Mouse (Mus musculus) embryonic facial prominence, embryonic 12.5 days (tissue): ENCODE results near the gene Ncor2. TPM values are rescaled to one million over a fixed set of nuclear protein-coding genes. Genes with fewer than 3 reads are reported as not detected.

Source experiments
- ATAC-seq: fragments of 200-750 bp; cut with Nextera tagmentation; 2 replicates; pipeline ENCODE4 v1.8.0; 2017; ENCODE audit not compliant: insufficient number of reproducible peaks, insufficient read depth, low FRiP score, low TSS enrichment
- H3K27ac ChIP-seq: fragments of 300-500 bp; sonication (generic); 2 replicates; pipeline ENCODE4 v1.5.1; 2016; ENCODE audit warnings: mild to moderate bottlenecking
- H3K27me3 ChIP-seq: fragments of 300-500 bp; sonication (generic); 2 replicates; pipeline ENCODE4 v1.6.1; 2016; ENCODE audit warnings: mild to moderate bottlenecking, moderate library complexity
- H3K36me3 ChIP-seq: fragments of 300-500 bp; sonication (generic); 2 replicates; pipeline ENCODE4 v1.6.1; 2016; ENCODE audit warnings: mild to moderate bottlenecking
- H3K4me1 ChIP-seq: fragments of 300-500 bp; sonication (generic); 2 replicates; pipeline ENCODE4 v1.6.1; 2016
- H3K4me2 ChIP-seq: fragments of 300-500 bp; sonication (generic); replicated peaks from 2 replicates; pipeline ENCODE4 v1.6.1; 2016; ENCODE audit warnings: mild to moderate bottlenecking, moderate library complexity
- H3K4me3 ChIP-seq: fragments of 300-500 bp; sonication (generic); 2 replicates; pipeline ENCODE4 v1.5.1; 2016; ENCODE audit warnings: mild to moderate bottlenecking
- H3K9ac ChIP-seq: fragments of 300-500 bp; sonication (generic); 2 replicates; pipeline ENCODE4 v1.6.1; 2016; ENCODE audit warnings: mild to moderate bottlenecking, moderate library complexity
- H3K9me3 ChIP-seq: fragments of 300-500 bp; sonication (generic); 2 replicates; pipeline ENCODE4 v1.6.1; 2016; ENCODE audit warnings: mild to moderate bottlenecking, moderate library complexity
- WGBS: fragments of 180-500 bp; shearing (Covaris S2); methylation state at CpG from one replicate; pipeline ENCODE4 v1.1.7; 2016; 5-methylcytosine and 5-hydroxymethylcytosine counted together
- polyA plus RNA-seq: library from polyadenylated mRNA; unstranded; fragments of >200 nt; fragmentation: Nextera tagmentation; extraction: Ambion mirVana; gene quantifications from 2 replicates; pipeline ENCODE4 v1.2.1, GENCODE M21; 2016

Gene Ncor2
- polyA plus RNA-seq, 1 experiment from 2014 or later: 31.6 TPM

GRCm38 (mm10) chr5:125005871-125006652, 173.0 kb downstream of the Ncor2 start:
- Histone ChIP-seq H3K4me2 (peak overlapping the region; percentile 9), H3K9me3 (no peaks in the 10 kb centered on the region), H3K4me3 (no peak overlapping the region), H3K4me1 (peaks cover 38% of the 10 kb centered on the region), H3K27ac (no peak overlapping the region), H3K27me3 (peaks cover 17% of the 10 kb centered on the region; the same call in 1 of the 2 replicates), H3K9ac (no peak overlapping the region), H3K36me3 (peaks cover 12% of the 10 kb centered on the region; the same call in 1 of the 2 replicates)
- WGBS: 68% methylated on average over 9 of the region's 9 CpGs
- no peak for ATAC-seq

- Histone ChIP-seq H3K4me3 (peak overlapping the region; percentile 43), H3K27me3 (peaks cover 17% of the 10 kb centered on the region; the same call in 1 of the 2 replicates), H3K27ac (no peak overlapping the region), H3K36me3 (no peaks in the 10 kb centered on the region), H3K9ac (peak overlapping the region; percentile 68), H3K4me2 (peak overlapping the region; percentile 84), H3K4me1 (peaks cover 45% of the 10 kb centered on the region), H3K9me3 (no peaks in the 10 kb centered on the region)
- WGBS: 9% methylated on average over 15 of the region's 15 CpGs
- no peak for ATAC-seq
These were observed 175.2 kb downstream of the Ncor2 start for GRCm38 (mm10) chr5:125003873-125004255.

DNA sequence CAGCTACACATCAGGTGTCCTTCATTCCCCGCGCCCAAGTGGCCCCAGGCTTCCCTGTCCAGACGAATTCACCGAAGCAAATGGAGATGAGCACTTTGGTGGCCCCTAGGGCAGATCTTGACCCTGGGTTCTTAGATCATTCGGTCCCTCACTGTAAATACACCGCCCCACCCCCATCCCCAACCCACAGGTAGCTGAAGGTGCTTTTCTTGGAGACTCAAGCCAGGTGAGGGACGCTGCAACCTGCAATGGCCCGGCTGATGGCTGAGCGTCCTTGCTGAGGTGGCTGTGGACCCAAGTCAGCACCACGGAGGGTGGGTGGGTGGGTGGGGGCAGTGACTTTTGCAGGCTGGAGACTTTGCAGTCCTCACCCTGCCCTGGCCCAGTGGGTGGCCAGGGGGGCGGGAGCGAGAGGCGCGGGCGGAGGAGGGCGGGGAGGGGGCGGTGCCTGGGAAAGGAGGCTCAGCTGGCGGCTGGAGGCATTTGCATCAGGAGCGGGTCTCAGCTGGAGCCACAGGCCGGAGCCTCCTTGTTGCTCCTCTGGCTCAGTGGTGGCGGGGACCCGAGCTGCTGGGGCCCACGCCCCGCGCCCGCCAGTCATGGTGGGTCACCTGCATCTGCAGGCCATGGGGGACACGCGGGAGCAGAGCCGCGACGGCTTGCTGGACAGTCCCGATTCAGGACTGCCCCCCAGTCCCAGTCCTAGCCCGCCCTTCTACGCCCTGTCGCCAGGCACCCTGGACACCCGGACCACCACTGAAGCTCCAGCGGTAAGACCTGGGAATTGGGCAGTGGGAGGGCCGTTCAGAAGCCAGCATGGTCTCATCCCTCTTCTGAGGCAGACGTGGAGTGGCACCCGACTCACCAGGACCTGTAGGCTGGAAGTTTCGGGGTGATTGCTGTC, 175.8 kb downstream of the Ncor2 start, which contains the start of gene Rflna:
Gene Rflna (plus strand): TSS at position 253 of the 904 bp plus-strand sequence.
- 1% methylated on average over 40 of the region's 41 CpGs for WGBS
- Histone ChIP-seq H3K9me3 (no peaks in the 10 kb centered on the region), H3K9ac (peak within 1 kb of the TSS; percentile 68), H3K27me3 (peaks cover 17% of the 10 kb centered on the region; the same call in 1 of the 2 replicates), H3K27ac (no peak within 1 kb of the TSS; the same call in 1 of the 2 replicates), H3K4me1 (peaks cover 45% of the 10 kb centered on the region), H3K4me2 (peak within 1 kb of the TSS; percentile 84), H3K4me3 (peak within 1 kb of the TSS; percentile 43), H3K36me3 (no peaks in the 10 kb centered on the region)
- ATAC-seq: 0 out of 2 replicates have a peak, but pooled peaks have one; percentile 26

DNA sequence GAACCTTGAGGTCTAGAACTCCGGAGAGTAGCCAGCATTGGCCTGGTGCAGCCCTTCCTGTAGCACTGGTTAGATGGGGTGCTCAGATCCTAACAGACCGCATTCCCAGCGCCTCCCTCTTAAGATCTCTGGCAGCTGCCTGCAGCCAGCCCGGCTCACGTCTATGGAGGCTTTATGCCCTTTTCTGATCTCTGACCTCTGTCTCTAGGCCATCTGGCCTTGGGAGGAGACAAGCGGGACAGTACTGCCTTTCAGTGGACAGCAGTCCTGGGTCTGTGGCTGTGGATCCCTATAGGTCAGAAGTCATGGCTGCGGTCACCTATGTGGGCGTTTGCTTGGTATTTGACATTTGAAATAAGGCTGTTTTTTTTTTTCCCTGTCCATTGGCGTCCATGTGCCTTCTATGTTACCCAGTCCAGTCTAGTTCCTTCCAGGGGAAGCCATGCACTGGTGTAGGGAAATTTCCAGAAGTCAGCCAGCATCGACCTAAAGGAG, 178.2 kb downstream of the Ncor2 start:
- Histone ChIP-seq H3K9me3 (no peaks in the 10 kb centered on the region), H3K9ac (no peak overlapping the region), H3K27me3 (peaks cover 17% of the 10 kb centered on the region; the same call in 1 of the 2 replicates), H3K4me2 (no peak overlapping the region), H3K4me3 (no peak overlapping the region), H3K27ac (no peak overlapping the region), H3K4me1 (peaks cover 31% of the 10 kb centered on the region), H3K36me3 (no peaks in the 10 kb centered on the region)
- 39% methylated on average over 10 of the region's 10 CpGs for WGBS
- no peak for ATAC-seq

DNA sequence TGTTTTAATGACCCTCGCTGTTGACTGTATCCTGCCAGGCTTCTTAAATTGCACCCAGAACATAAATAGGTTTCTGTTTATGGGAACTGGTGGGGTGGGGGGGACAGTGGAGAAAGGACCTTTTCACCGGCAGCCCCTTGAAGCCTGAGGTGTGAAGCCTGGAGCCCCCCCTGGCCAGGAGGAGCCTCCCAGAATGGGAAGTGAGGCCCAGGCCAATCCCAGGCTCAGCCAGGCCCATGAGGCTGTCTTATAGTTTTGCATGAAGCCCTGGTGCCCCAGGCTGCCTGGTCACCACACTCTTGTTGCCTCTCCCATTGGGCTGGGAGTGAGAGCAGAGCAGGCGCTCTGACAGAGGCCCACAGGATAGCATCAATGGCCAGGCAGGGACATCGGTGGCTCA, 181.1 kb downstream of the Ncor2 start:
- Histone ChIP-seq H3K27me3 (0 out of 2 replicates have a peak, but pooled peaks cover 3% of the 10 kb centered on the region), H3K9me3 (no peaks in the 10 kb centered on the region), H3K4me1 (peaks cover 15% of the 10 kb centered on the region), H3K4me2 (no peak overlapping the region), H3K9ac (no peak overlapping the region), H3K4me3 (no peak overlapping the region), H3K36me3 (no peaks in the 10 kb centered on the region), H3K27ac (no peak overlapping the region)
- WGBS: 69% methylated on average over 4 of the region's 4 CpGs
- no peak for ATAC-seq

- Histone ChIP-seq H3K4me3 (no peak overlapping the region), H3K4me2 (no peak overlapping the region), H3K4me1 (peaks cover 7% of the 10 kb centered on the region; the same call in 1 of the 2 replicates), H3K9me3 (no peaks in the 10 kb centered on the region), H3K27me3 (no peaks in the 10 kb centered on the region), H3K9ac (no peak overlapping the region), H3K36me3 (no peaks in the 10 kb centered on the region), H3K27ac (no peak overlapping the region)
- 64% methylated on average over 6 of the region's 6 CpGs for WGBS
- ATAC-seq: no peak
These were observed 182.2 kb downstream of the Ncor2 start for GRCm38 (mm10) chr5:124996816-124997215.

GRCm38 (mm10) chr5:124992891-124993290, 186.1 kb downstream of the Ncor2 start:
- 67% methylated on average over 11 of the region's 11 CpGs for WGBS

DNA sequence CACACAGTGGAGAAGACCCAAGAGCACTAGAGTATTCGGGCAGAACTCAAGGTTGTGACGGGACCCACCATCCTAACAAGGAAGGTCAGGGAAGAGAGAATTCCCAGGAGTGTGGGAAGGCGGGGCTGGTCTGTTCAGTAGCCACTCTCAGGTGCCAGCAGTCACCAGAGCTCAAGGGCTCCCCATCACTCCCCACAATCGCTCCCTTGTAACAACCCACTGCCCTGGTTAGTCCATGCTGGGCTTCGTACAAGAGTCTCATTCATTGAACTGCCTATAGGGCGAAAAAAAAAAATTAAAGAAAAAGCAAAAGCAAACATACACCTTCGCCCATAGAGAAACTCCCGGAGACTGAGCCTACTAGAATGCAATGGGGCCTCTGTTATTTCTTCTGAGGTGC, 186.7 kb downstream of the Ncor2 start:
- WGBS: 62% methylated on average over 8 of the region's 8 CpGs
- no peak overlapping the region for H3K4me3 ChIP-seq

More at GRCm38 (mm10) chr5:124992891-124993290, 186.1 kb downstream of the Ncor2 start:
- no peak overlapping the region for H3K4me2 ChIP-seq
- no peaks in the 10 kb centered on the region for H3K27me3 ChIP-seq
- ATAC-seq: no peak
- H3K4me3 ChIP-seq: no peak overlapping the region
- 0 out of 2 replicates have a peak, but pooled peaks cover 3% of the 10 kb centered on the region for H3K4me1 ChIP-seq
- no peak overlapping the region for H3K9ac ChIP-seq
- no peaks in the 10 kb centered on the region for H3K9me3 ChIP-seq
- H3K27ac ChIP-seq: peak overlapping the region; percentile 72
- H3K36me3 ChIP-seq: no peaks in the 10 kb centered on the region

DNA sequence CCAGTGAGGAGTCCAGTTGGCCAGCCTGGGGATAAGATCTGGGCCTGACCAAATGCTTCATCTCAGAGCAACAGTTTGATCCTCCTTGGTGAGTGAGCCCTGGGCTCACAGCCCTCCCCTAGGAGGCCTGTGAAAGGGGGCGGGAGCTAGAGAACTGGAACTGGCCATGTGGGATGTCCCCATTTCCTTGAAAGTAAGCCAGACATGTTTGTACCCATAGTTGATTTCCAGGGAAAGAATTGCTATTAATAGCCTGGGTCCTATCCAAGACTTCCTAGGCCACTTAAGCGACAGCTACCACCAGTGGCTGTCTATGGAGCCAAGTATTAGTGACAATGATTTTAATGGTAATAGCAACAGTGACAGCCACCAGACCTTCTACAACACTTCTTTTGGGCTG, 189.3 kb downstream of the Ncor2 start:
- no peak for ATAC-seq

More for the DNA sequence above, 186.7 kb downstream of the Ncor2 start:
- no peak overlapping the region for H3K9ac ChIP-seq
- 0 out of 2 replicates have a peak, but pooled peaks have one; percentile 36 for ATAC-seq
- no peaks in the 10 kb centered on the region for H3K27me3 ChIP-seq
- 0 out of 2 replicates have a peak, but pooled peaks cover 4% of the 10 kb centered on the region for H3K4me1 ChIP-seq
- peak overlapping the region; percentile 47; the same call in 1 of the 2 replicates for H3K27ac ChIP-seq
- no peaks in the 10 kb centered on the region for H3K9me3 ChIP-seq
- H3K36me3 ChIP-seq: no peaks in the 10 kb centered on the region
- no peak overlapping the region for H3K4me2 ChIP-seq

DNA sequence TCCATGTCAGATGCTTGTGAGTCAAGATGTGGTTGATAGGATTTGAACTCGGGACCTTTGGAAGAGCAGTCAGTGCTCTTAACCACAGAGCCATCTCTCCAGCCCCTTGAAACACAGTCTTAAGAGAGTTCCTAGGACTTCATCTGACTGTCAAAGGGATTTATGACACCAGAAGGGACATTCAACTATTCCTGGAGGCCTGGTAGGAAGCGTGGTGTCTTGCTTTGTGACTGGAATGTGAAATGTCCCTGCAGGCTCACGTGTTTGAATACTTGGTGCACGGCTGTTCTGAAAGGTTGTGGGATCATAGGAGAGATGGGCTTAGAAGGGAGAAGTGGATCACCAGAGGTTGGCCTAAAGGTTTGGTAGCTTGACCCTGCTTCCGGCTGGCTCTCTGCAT, 192.4 kb downstream of the Ncor2 start:
- Histone ChIP-seq H3K4me3 (no peak overlapping the region), H3K36me3 (no peaks in the 10 kb centered on the region), H3K27ac (no peak overlapping the region), H3K9me3 (peaks cover 8% of the 10 kb centered on the region), H3K27me3 (no peaks in the 10 kb centered on the region), H3K4me1 (0 out of 2 replicates have a peak, but pooled peaks cover 4% of the 10 kb centered on the region), H3K9ac (no peak overlapping the region), H3K4me2 (no peak overlapping the region)
- no peak for ATAC-seq
- 83% methylated on average over 5 of the region's 5 CpGs for WGBS

More for the DNA sequence above, 189.3 kb downstream of the Ncor2 start:
- no peaks in the 10 kb centered on the region for H3K36me3 ChIP-seq
- no peak overlapping the region for H3K4me3 ChIP-seq
- no peaks in the 10 kb centered on the region for H3K9me3 ChIP-seq
- no peak overlapping the region for H3K4me2 ChIP-seq
- H3K27ac ChIP-seq: no peak overlapping the region
- 97% methylated on average over 2 of the region's 2 CpGs for WGBS
- 0 out of 2 replicates have a peak, but pooled peaks cover 4% of the 10 kb centered on the region for H3K4me1 ChIP-seq
- H3K27me3 ChIP-seq: no peaks in the 10 kb centered on the region
- no peak overlapping the region for H3K9ac ChIP-seq

DNA sequence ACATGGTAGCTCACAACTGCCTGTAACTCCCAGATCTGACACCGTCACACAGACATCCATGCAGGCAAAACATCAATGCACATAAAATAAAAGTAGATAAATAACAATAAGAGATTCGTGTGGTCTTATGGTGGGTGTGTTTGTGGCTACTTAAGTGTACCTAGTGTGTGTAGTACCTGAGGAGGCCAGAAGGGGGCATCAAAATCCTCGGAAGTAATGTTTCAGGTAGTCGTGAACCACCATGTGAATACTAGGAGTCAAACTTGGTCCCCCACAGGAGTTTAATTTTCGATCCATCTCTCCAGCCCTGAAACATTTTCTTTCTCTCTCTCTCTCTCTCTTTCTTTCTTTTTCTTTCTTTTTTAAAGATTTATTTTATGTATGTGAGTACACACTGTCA, 192.8 kb downstream of the Ncor2 start:
- Histone ChIP-seq H3K27ac (no peak overlapping the region), H3K4me2 (no peak overlapping the region), H3K9me3 (peaks cover 8% of the 10 kb centered on the region), H3K4me3 (no peak overlapping the region), H3K36me3 (no peaks in the 10 kb centered on the region), H3K27me3 (no peaks in the 10 kb centered on the region), H3K4me1 (0 out of 2 replicates have a peak, but pooled peaks cover 4% of the 10 kb centered on the region), H3K9ac (no peak overlapping the region)
- 87% methylated on average over 5 of the region's 5 CpGs for WGBS
- ATAC-seq: no peak
